Mouse (Mus musculus) adrenal gland, postnatal 4 days (tissue): ENCODE measurements around the gene BC005561. TPM values are rescaled to one million over a fixed set of nuclear protein-coding genes. Genes with fewer than 3 reads are reported as not detected.
"Not testable (repeated sequence)": the region's sequence is repeated elsewhere in the genome, so short reads cannot be mapped to it uniquely, and the experiment has no call there.

Experiments
- DNase-seq, 2 experiments: peaks; one replicate each; pipeline ENCODE4 v3.0.0; 2021 to 2022; ENCODE audit warnings: low spot score in 2 of 2, mixed read lengths in 2 of 2
- long read RNA-seq, 2 experiments: library from polyadenylated mRNA; stranded (forward); transcript quantifications; one replicate each; pipeline ENCODE4 v2.0.0; 2021
- total RNA-seq, 2 experiments: library from RNA; stranded (reverse); gene quantifications; 2 replicates each; pipeline ENCODE4 v1.2.3; 2021

Gene BC005561
- total RNA-seq: 10 to 100 TPM; 12.8 to 15.6 TPM
- long read RNA-seq, experiment 1, full-length matches to known transcripts: 4 of 5 reads
- long read RNA-seq, experiment 1, partial matches to known transcripts: 0 of 5 reads
- long read RNA-seq, experiment 1, other reads (novel, unspliced or antisense): 1 of 5 reads
- long read RNA-seq, experiment 2, full-length matches to known transcripts: 13 of 19 reads
- long read RNA-seq, experiment 2, partial matches to known transcripts: 0 of 19 reads
- long read RNA-seq, experiment 2, other reads (novel, unspliced or antisense): 6 of 19 reads

- DNase-seq: peak; percentile 44 to 76
These were observed at the start of gene BC005561 for GRCm38 (mm10) chr5:104508195-104508891. Gene BC005561 (plus strand): TSS chr5:104508352.

- peak; percentile 51 to 72 for DNase-seq
These were observed 49.1 kb upstream of the BC005561 start, which contains the start of gene Pkd2 for GRCm38 (mm10) chr5:104458832-104459705. Gene Pkd2 (plus strand): TSS chr5:104459450.

- peak; percentile 19 to 21 for DNase-seq
These were observed 48.3 kb upstream of the BC005561 start for GRCm38 (mm10) chr5:104459706-104460455.

DNA sequence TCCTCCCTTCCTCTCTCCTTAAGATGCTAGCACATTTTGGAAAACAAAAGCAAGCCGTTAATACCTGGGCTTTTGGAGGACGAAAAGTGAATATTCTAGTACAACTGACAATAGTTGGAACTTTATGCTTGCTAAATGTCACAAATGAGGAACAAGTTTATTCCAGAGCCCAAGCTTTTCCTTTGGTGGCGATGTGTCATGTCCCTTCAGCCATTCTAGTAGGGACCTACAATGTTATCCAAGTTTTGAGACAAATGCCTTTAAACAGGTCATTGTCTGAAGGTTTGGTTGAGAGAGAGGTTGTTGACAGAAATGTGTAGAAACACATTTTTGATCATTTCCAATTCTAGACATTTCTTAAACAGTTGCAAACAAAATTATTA is 47.7 kb upstream of the BC005561 start:
- no peak for DNase-seq

DNA sequence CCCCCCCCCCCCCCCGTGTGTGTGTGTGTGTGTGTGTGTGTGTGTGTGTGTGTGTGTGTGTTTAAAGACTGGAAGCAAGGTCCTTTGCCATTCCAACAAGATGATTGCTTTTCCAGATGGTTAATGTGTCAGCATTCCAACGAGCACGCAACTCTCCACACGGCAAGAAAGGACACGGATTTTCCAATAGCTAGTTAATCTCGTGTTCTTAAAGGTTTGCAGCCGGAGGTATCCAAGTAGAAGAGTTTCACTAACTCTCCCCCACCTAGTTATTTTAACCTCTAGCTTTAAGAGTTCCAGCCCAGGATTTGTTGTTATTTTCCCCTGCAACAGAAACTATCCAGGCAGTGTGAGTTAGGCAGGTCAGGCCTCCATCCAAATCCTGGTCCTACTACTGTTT is 47.3 kb upstream of the BC005561 start:
- DNase-seq: no peak

- DNase-seq: no peak
These were observed 42.9 kb upstream of the BC005561 start for GRCm38 (mm10) chr5:104465279-104465678.

- DNase-seq: no peak
These were observed 42.4 kb upstream of the BC005561 start for GRCm38 (mm10) chr5:104465731-104466130.

- no peak for DNase-seq
These were observed 41.3 kb upstream of the BC005561 start for GRCm38 (mm10) chr5:104466816-104467215.

DNA sequence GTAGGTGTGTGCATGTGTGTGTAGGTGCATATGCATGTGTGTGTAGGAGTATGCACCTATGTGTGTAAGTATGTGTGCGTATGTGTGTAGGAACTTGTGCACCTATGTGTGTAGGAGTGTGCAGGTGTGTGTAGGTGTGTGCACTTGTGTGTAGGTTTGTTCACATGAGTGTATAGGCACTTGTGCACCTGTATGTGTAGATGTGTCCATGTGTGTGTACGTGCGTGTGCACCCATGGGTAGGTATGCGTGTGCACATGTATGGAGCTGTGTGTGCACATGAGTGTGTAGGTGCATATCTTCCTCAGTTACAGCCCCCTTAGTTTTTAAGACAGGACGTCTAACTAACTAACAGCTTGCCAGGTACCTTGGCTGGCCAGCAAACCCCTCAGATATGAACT is 39.6 kb upstream of the BC005561 start:
- no peak for DNase-seq

DNA sequence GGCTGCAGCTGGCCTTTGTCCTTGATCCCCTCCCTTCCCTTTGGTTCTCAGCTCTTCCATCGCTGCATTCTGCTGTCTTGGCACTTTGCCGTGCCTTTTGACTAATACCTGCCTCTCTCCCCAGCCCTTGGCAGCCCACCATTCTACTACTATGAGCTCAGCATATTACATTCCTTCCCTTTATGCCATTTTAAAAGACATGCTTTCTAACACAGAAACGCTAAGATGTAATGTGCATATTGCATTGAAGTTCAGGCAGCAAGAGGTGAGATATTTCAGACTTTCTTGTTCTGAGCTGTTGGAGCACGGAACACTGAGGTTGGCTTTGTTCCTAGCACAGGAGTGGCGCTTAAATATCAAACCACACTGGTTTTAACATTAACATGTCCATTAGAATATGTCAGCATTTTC is 37.2 kb upstream of the BC005561 start:
- DNase-seq: no peak

GRCm38 (mm10) chr5:104472371-104472770 is 35.8 kb upstream of the BC005561 start:
- DNase-seq: no peak

DNA sequence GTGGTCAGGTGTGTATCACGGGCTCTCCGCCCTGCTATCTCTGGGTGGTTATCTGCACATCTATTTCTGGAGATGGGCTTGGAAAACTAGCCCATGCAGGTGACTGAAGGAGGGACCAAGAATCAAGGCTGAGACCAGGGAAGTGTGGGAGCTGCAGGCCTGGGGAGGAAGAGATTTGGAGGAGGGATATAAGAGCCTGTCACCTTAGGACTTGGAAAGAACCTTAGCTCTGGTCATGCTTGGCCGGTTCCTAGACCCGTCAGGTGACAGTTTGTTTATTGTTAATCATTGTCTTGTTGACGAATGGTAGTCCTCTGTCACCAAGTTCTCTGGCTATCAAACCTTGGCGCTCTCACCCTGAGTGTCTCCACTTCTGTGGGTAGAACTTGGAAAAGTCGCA is 27.8 kb upstream of the BC005561 start:
- no peak for DNase-seq

DNA sequence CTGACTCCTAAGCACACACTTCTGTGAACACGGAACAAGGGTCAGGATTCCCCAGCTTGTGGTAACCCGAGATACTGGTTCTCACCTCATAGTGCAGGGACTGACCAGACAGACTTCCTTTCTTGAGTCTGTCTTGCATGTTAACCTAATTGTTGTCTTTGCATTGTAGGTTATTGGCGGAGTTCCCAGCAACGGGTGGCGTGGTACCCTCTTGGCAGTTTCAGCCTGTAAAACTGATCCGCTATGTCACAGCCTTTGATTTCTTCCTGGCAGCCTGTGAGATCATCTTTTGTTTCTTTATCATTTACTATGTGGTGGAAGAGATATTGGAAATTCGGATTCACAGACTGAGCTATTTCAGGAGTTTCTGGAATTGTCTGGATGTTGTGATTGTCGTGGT is 25.3 kb upstream of the BC005561 start:
- no peak for DNase-seq

GRCm38 (mm10) chr5:104491561-104491960 is 16.6 kb upstream of the BC005561 start:
- DNase-seq: no peak

DNA sequence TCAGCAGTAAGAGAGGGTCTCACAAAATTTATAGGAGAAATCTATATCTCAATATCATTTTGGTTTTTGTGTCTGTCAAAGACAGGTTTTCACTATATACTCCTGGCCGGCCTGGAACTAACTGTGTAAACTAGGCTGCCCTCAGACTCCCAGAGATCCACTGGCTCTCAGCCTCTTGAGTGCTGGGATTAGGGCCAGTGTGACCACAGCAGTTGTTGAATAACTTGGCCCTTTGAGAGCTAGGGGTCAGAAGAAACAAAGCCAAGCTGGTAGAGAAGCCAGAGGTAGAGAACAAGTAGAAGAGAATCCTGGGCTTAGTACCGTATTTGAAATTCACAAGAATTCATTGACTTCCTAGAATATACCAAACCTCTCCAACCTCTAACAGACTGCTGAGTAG is 3.3 kb upstream of the BC005561 start:
- no peak for DNase-seq

DNA sequence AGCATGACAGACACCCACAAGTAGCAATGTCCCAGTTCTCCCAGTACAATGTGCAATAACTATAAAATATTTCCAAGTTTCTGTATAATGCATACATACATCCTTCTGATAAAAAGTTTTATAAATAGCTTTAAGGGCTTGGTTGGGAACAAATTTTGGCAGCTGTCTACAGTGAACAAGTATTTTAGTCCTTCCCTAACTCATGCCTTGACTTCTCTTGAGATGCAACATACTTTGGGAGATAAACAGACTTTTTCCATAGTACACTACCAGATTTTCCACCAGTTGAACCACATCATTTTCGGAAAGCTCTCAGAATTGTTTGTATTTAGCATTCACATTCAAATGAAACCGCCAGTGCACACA is 340 bp upstream of the BC005561 start:
- no peak for DNase-seq

- no peak for DNase-seq
These were observed 3.1 kb downstream of the BC005561 start for GRCm38 (mm10) chr5:104511211-104511610.

GRCm38 (mm10) chr5:104538612-104539011 is 30.5 kb downstream of the BC005561 start:
- no peak for DNase-seq

DNA sequence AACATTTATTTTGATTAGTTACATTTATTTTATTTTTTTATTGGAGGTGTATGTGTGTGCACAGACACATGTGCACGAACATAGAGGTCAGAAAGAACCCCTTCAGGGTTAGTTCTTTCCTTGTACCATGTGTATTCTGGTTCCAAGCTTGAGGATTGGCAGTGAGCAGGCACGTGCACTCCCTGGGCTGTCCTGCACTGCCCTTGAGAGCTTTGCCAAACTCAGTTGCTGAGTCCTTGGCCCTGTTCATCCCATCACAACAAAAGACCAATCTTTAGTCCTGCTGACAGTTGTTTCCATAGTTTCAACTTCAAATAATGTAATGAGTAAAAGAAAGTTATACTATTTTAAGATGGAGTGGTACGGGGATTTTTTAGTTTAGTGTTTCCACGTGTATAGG is 31.2 kb downstream of the BC005561 start:
- DNase-seq: no peak

DNA sequence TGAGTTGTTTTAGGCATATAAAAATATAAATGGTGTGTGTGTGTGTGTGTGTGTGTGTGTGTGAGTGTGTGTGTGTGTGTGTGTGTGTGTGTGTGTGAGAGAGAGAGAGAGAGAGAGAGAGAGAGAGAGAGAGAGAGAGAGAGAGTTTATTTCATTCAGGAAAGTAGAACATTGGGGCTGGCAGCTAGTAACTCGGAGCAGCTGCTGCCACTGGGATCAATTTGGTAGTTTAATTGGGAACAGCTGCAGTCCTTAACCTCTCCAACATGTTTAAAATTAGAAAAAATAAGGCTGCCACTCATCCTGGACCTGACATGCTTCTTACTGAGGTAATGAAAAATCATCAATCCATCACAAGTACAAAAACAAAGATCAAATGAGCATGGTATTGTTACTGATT is 59.9 kb downstream of the BC005561 start:
- not testable (repeated sequence) for DNase-seq

DNA sequence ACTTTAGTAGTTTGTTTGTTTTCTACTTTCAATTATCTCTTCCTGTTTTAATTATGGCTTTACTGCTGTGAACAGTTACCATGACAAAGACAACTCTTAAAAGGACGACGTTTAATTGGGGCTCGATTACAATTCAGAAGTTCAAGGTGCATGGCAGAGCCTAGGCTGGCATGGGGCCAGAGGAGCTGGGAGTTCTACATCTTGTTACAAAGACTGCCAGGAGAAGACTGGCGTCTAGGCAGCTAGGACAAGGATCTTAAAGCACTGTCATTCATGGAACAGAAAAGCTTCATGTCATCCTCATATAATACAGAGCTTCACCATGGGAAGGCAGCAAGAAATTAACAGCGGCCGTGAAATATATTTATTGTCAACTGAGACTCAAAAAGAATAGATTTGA is 62.6 kb downstream of the BC005561 start:
- DNase-seq: peak in 1 of 2 experiments; percentile 9
